Mouse (Mus musculus): Measurements from ENCODE around the gene Ogdh.
A peak's percentile ranks its signal among the peaks of the same experiment; 100 is the strongest.
"Not testable (repeated sequence)": the region's sequence is repeated elsewhere in the genome, so short reads cannot be mapped to it uniquely, and the experiment has no call there.

Ogdh gene

GRCm38 (mm10) chr11:6367986-6368385, 76.6 kb downstream of the Ogdh start:
- not testable (repeated sequence) for DNase-seq

- no peak for DNase-seq
Observed at GRCm38 (mm10) chr11:6371376-6372155, 80.1 kb downstream of the Ogdh start.

- DNase-seq = no peak
Observed at GRCm38 (mm10) chr11:6372784-6373183, 81.4 kb downstream of the Ogdh start.

- no peak for DNase-seq
Observed at GRCm38 (mm10) chr11:6380916-6381315, 89.5 kb downstream of the Ogdh start.

GRCm38 (mm10) chr11:6388126-6388725, 96.8 kb downstream of the Ogdh start:
- no peak for DNase-seq

- peak; percentile 94 for DNase-seq
Observed at GRCm38 (mm10) chr11:6388726-6389413, 97.4 kb downstream of the Ogdh start, which contains the start of gene Zmiz2. Gene Zmiz2 (plus strand): TSS chr11:6389074.

- DNase-seq = peak in 1 of 2 experiments; percentile 35
Observed at GRCm38 (mm10) chr11:6389483-6389921, 98.1 kb downstream of the Ogdh start.

- DNase-seq = no peak
Observed at GRCm38 (mm10) chr11:6390376-6391053, 99.1 kb downstream of the Ogdh start.

GRCm38 (mm10) chr11:6391516-6392276, 100.3 kb downstream of the Ogdh start:
- peak in 1 of 2 experiments; percentile 39 for DNase-seq

- DNase-seq = no peak
Observed at GRCm38 (mm10) chr11:6392857-6393256, 101.4 kb downstream of the Ogdh start.

- no peak for DNase-seq
Observed at GRCm38 (mm10) chr11:6393866-6394265, 102.4 kb downstream of the Ogdh start.

- no peak for DNase-seq
Observed at GRCm38 (mm10) chr11:6395565-6395964, 104.1 kb downstream of the Ogdh start.

- no peak for DNase-seq
Observed at GRCm38 (mm10) chr11:6398141-6398540, 106.7 kb downstream of the Ogdh start.

- DNase-seq = peak; percentile 83 to 86
Observed at GRCm38 (mm10) chr11:6402515-6403510, 111.4 kb downstream of the Ogdh start.

- no peak for DNase-seq
Observed at GRCm38 (mm10) chr11:6403830-6404405, 112.5 kb downstream of the Ogdh start.

- no peak for DNase-seq
Observed at GRCm38 (mm10) chr11:6404699-6405566, 113.5 kb downstream of the Ogdh start.

- DNase-seq = peak; percentile 49 to 69
Observed at GRCm38 (mm10) chr11:6405591-6406081, 114.2 kb downstream of the Ogdh start.
